Mouse (Mus musculus) Patski (cell line): Measurements from ENCODE around the gene Rell1. TPM values are rescaled to one million over a fixed set of nuclear protein-coding genes. Genes with fewer than 3 reads are reported as not detected.
"Not testable (repeated sequence)": the region's sequence is repeated elsewhere in the genome, so short reads cannot be mapped to it uniquely, and the experiment has no call there.

Source experiments
- ATAC-seq: fragments of 100-300 bp; one replicate; pipeline ENCODE4 v1.8.0; 2021
- CTCF ChIA-PET: fragments of 350-600 bp; sonication (Branson Sonifier 250); formaldehyde crosslinking; loops from one replicate; lab custom pipeline; 2022; ENCODE audit warnings: inconsistent platforms; lab: Charles Lee
- POLR2A ChIA-PET: fragments of 350-600 bp; sonication (Branson Sonifier 250); formaldehyde crosslinking; loops from one replicate; lab custom pipeline; 2022; ENCODE audit warnings: antibody characterized with exemption, inconsistent platforms; lab: Charles Lee
- DNase-seq: peaks from one replicate; pipeline ENCODE4 v3.0.0-alpha.2; 2011; ENCODE audit warnings: low read depth, low spot score
- H3K27me3 ChIP-seq: fragments of 371-371 bp; one replicate; pipeline ENCODE4 v1.5.1; 2021
- CTCF ChIP-seq: fragments of 100-300 bp; IDR thresholded peaks from one replicate; pipeline ENCODE4 v1.5.1; 2021
- in situ Hi-C: fragments of 300-500 bp; cut with MboI; formaldehyde crosslinking; loops from 3 replicates; pipeline ENCODE4 v1.11.1; 2018; ENCODE audit warnings: low pct_unique_long_range_greater_than_20kb, mixed read lengths
- polyA plus RNA-seq: library from polyadenylated mRNA; unstranded; gene quantifications from one replicate; pipeline ENCODE4 v1.2.3, GENCODE M21; 2021

Gene Rell1
- polyA plus RNA-seq, 1 experiment from 2014 or later: 100 TPM

GRCm38 (mm10) chr5:63906149-63907093, 62.3 kb downstream of the Rell1 start:
- DNase-seq (no peak), ATAC-seq (peak; percentile 73)
- no peaks in the 10 kb centered on the region for H3K27me3 ChIP-seq
- in situ Hi-C loops: loop anchor here (5.0 kb wide), 3 partner anchors 56 to 361 kb away; no protein-coding TSS in a partner anchor
- POLR2A ChIA-PET: interaction anchor here (1.5 kb wide), 1 partner anchor 12 kb away, joined by 3 read pairs; no protein-coding TSS in a partner anchor
- TF ChIP-seq CTCF: peak; percentile 98
- CTCF ChIA-PET: interaction anchor here (0.6 to 5.6 kb wide), 21 partner anchors 8 to 272 kb away, joined by 3 to 63 read pairs (median 3); no protein-coding TSS in a partner anchor

- in situ Hi-C loops: no loop called here
- no peaks in the 10 kb centered on the region for H3K27me3 ChIP-seq
- ChIA-PET CTCF (interaction anchor here (0.7 to 5.6 kb wide), 3 partner anchors 66 to 409 kb away, joined by 3 to 63 read pairs (median 3); partner anchors contain the start of gene Rell1), POLR2A (no interaction called here)
- TF ChIP-seq CTCF: no peak
- ATAC-seq: no peak
- no peak for DNase-seq
Measured at GRCm38 (mm10) chr5:63903329-63903728, 65.4 kb downstream of the Rell1 start.

- CTCF ChIA-PET: interaction anchor here (1.1 to 2.2 kb wide), 3 partner anchors 9 to 199 kb away, joined by 3 to 5 read pairs (median 4); no protein-coding TSS in a partner anchor
Measured at GRCm38 (mm10) chr5:63897820-63898110, 70.9 kb downstream of the Rell1 start.

GRCm38 (mm10) chr5:63897001-63897819, 71.5 kb downstream of the Rell1 start:
- POLR2A ChIA-PET: not testable (repeated sequence)
- in situ Hi-C loops: loop anchor here (25.0 kb wide), 1 partner anchor 960 kb away; no protein-coding TSS in a partner anchor

More at GRCm38 (mm10) chr5:63897820-63898110, 70.9 kb downstream of the Rell1 start:
- no peaks in the 10 kb centered on the region for H3K27me3 ChIP-seq
- in situ Hi-C loops: loop anchor here (25.0 kb wide), 1 partner anchor 960 kb away; no protein-coding TSS in a partner anchor
- no peak for ATAC-seq
- TF ChIP-seq CTCF: no peak
- POLR2A ChIA-PET: no interaction called here
- no peak for DNase-seq

GRCm38 (mm10) chr5:63891912-63892311, 76.8 kb downstream of the Rell1 start:
- POLR2A ChIA-PET: no interaction called here

More at GRCm38 (mm10) chr5:63897001-63897819, 71.5 kb downstream of the Rell1 start:
- not testable (repeated sequence) for DNase-seq, H3K27me3 ChIP-seq, ATAC-seq
- CTCF ChIA-PET: interaction anchor here (1.1 to 2.2 kb wide), 3 partner anchors 9 to 199 kb away, joined by 3 to 5 read pairs (median 4); no protein-coding TSS in a partner anchor

GRCm38 (mm10) chr5:63891241-63891640, 77.5 kb downstream of the Rell1 start:
- H3K27me3 ChIP-seq: no peaks in the 10 kb centered on the region
- DNase-seq (no peak), ATAC-seq (no peak)
- CTCF ChIA-PET: no interaction called here
- in situ Hi-C loops: loop anchor here (25.0 kb wide), 1 partner anchor 954 kb away; no protein-coding TSS in a partner anchor
- POLR2A ChIA-PET: no interaction called here
- TF ChIP-seq CTCF: no peak

More at GRCm38 (mm10) chr5:63891912-63892311, 76.8 kb downstream of the Rell1 start:
- DNase-seq (no peak), ATAC-seq (no peak)
- no peaks in the 10 kb centered on the region for H3K27me3 ChIP-seq
- no peak for TF ChIP-seq CTCF
- CTCF ChIA-PET: no interaction called here
- in situ Hi-C loops: loop anchor here (25.0 kb wide), 1 partner anchor 955 kb away; no protein-coding TSS in a partner anchor

GRCm38 (mm10) chr5:63887111-63887510, 81.6 kb downstream of the Rell1 start:
- in situ Hi-C loops: loop anchor here (5.0 to 25.0 kb wide), 3 partner anchors 75 to 950 kb away; partner anchors contain the start of gene 0610040J01Rik
- ATAC-seq: no peak
- TF ChIP-seq CTCF: peak; percentile 36
- CTCF ChIA-PET: interaction anchor here (0.6 to 2.8 kb wide), 16 partner anchors 8 to 186 kb away, joined by 3 to 21 read pairs (median 3); partner anchors contain the start of gene 0610040J01Rik
- POLR2A ChIA-PET: no interaction called here
- H3K27me3 ChIP-seq: no peaks in the 10 kb centered on the region
- DNase-seq: no peak

- in situ Hi-C loops: loop anchor here (5.0 to 25.0 kb wide), 3 partner anchors 74 to 949 kb away; partner anchors contain the start of gene 0610040J01Rik
- DNase-seq: no peak
- peak; percentile 70 for TF ChIP-seq CTCF
- POLR2A ChIA-PET: no interaction called here
- CTCF ChIA-PET: interaction anchor here (0.6 to 2.8 kb wide), 14 partner anchors 8 to 186 kb away, joined by 3 to 21 read pairs (median 4); partner anchors contain the start of gene 0610040J01Rik
- H3K27me3 ChIP-seq: no peaks in the 10 kb centered on the region
- peak; percentile 62 for ATAC-seq
Measured at GRCm38 (mm10) chr5:63886709-63887108, 82.0 kb downstream of the Rell1 start.

- ATAC-seq (no peak), DNase-seq (no peak)
- ChIA-PET CTCF (interaction anchor here (0.8 to 2.8 kb wide), 10 partner anchors 8 to 184 kb away, joined by 3 to 21 read pairs (median 6); partner anchors contain the start of gene 0610040J01Rik), POLR2A (no interaction called here)
- TF ChIP-seq CTCF: no peak
- in situ Hi-C loops: loop anchor here (5.0 to 25.0 kb wide), 3 partner anchors 74 to 949 kb away; partner anchors contain the start of gene 0610040J01Rik
- no peaks in the 10 kb centered on the region for H3K27me3 ChIP-seq
Measured at GRCm38 (mm10) chr5:63886292-63886691, 82.4 kb downstream of the Rell1 start.
